Mouse (Mus musculus) heart, postnatal 0 days (tissue): ENCODE results near the gene Erh.

Experiments
- CTCF ChIP-seq: IDR thresholded peaks from 2 replicates; pipeline ENCODE4 v1.5.1; 2016; ENCODE audit warnings: antibody characterized with exemption, control low read depth, low read depth
- EP300 ChIP-seq: IDR thresholded peaks from 2 replicates; pipeline ENCODE4 v1.6.1; 2016; ENCODE audit warnings: antibody characterized with exemption, low read depth

DNA sequence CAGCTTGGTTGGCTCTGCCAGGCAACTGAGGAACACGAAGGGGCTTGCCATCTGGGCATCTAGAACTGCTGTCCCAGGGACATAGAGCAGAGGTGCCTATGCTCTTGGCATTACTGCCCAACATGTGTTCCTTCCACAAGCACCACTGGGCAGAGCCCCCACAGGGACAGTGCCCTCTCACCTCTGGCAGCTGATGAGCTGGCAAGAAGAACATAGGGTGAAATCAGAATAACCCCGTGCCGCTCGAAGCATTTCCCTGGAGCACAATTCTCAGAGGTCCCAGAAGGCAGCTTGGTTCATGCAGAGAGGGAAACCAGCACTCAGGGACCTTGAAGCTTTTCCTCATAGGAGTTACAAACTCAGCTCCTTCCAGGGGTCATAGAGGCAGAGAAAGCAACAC lies 49.4 kb downstream of the Erh start:
- TF ChIP-seq CTCF (no peak), EP300 (no peak)
